Mouse (Mus musculus) left cerebral cortex, postnatal 10 days (tissue): ENCODE results near the gene Dock1. TPM values are rescaled to one million over a fixed set of nuclear protein-coding genes. Genes with fewer than 3 reads are reported as not detected.

Experiments used
- DNase-seq, 2 experiments: peaks; one replicate each; pipeline ENCODE4 v3.0.0; 2021 to 2022; ENCODE audit warnings: low spot score in 2 of 2, mixed read lengths in 1 of 2; ENCODE audit errors: extremely low spot score in 1 of 2
- intact Hi-C: fragments of 180-260 bp; cut with DNase I; formaldehyde crosslinking; loops from one replicate; pipeline ENCODE4 v1.15.1; 2025
- total RNA-seq, 2 experiments: library from RNA; stranded (reverse); gene quantifications; 2 replicates each; pipeline ENCODE4 v1.2.3; 2021

The Dock1 gene
- total RNA-seq, 2 experiments from 2014 or later, result 19.4 to 20.8 TPM

DNA sequence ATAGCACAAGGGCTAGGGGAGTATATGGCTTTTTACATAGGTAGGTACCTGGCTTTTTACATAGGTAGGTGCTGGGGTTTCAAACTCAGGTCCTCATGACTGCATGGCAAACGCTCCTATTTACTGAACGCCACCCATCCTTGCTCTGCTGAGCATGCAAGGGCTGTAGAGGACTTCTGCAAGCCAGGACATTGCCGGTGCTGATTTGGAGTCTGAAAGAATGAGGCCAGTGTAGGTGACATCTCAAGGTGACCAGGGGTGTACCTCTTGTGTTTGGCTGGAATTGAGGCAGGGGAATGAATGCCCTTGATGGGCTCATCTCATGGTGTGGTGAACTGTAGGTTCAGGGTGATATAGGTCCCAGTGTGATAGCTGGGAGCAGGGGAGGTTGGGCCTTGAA is 20.4 kb downstream of the Dock1 start:
- intact Hi-C loops, result no loop called here
- no peak for DNase-seq

DNA sequence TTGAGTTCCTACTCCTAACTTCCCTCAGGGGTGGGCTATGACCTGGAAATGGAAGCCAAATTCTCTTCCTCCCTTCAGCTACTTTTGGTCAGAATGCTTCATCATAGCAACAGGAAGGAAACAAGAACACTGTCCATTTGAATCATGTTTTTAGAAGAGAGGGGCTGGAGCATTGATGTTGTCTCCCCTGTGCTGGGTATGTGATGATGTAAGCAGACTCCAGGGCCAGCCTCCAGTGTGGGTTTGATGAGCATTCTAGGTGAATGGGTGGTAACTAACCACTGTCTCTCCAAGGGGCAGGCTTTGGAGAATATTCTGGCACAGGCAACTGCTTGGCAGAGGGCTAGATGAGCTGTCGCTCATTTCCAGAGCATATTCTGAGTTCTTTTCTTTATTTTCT is 22.9 kb downstream of the Dock1 start:
- no peak for DNase-seq
- intact Hi-C loops, result no loop called here

DNA sequence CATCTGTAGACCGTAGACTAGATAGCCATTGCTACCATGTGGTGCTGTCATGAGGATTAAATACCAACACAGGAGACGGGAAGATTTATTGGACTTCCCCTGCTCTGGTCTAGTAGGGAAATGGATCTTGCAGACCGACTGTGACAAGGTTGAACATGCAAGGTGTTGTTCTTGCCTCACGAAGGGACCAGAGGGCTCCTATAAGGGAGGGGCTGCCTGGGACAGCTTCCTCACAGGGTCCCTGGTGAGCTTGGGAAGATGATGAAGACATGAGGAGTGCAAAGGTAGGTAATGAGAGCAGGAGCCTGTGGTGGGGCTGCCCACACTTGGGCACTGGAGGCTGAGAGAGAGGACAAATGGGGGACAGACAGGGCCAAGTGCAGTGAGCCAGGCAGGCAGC is 25.0 kb downstream of the Dock1 start:
- intact Hi-C loops, result no loop called here
- no peak for DNase-seq

DNA sequence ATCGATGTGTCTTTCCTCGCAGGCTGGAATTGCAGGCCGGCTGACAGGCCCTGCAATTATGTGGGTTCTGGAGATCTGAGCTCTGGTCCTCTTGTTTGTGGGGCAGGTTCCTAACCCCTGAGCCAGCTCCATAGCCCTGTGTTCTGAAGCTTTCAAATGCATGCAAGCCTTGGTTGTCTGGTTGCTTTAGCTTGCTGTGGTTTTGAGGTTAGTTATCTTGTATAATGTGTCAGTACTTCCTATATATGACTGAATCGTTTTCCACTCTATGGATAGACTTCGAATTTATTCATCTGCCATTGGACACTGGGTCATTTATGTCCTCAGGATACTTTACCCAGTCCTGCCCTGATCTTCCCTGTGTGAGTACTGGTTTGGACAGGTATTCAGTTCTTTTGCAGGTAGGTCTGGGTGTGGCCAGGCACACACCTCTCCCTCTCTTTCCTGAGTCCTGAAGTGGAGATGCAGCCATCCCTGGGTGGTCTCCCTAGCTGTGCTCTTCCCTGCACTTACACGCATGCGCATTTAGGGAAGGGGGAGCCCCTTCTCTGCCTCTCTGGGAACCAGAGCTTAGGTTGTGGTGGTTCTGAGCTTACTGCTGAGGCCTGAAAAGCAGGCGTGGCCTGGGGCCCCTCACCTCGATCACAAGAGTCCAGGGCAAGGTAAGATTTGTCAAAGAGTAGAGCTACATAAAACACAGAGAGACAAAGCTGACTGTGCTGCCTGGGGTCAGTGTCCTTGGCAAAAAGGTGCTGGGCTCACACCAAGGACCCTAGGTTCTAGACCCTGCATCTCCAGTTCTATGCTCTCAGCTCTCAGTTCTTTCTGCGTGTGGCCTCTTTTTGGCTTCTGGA is 25.9 kb downstream of the Dock1 start:
- intact Hi-C loops, result no loop called here

DNA sequence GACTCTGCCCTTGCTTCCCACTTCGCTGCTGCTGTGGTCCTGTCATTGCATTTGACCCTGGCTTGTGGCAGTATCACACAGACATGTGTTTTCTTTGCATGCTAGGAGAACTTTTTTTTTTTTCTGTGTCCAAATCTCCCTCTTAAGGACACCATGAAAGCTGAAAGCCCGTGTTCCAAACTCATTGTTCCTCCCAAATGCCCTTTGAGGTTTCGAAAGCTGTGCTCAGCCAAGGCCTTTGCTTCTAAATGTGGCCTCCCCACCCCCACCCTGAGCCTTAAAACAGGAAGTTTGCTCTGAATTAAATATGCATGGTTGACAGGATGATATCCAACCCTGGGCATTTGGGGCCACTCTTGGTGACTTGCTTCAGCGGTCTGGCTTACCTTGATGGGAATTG is 27.0 kb downstream of the Dock1 start:
- no peak for DNase-seq
- intact Hi-C loops, result no loop called here

More for the DNA sequence above, 25.9 kb downstream of the Dock1 start:
- no peak for DNase-seq

DNA sequence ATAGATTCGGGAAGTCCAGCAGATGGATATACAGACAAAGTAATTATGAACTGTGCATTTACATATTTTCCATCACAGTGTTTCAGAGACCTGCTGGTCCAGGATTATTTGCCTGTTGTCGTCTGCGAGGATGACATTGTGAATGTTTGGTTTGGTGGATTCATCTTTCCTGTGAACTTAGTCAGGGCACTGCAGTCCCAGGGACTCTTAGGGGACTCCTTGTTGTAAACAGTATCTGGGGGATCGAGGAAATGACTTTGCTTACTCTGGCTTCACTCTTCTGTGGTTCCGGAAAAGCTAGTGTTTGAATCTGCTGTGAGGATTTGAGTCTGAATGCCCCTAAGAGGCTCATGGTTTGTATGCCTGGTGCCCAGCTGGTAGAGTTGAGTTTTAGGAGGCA is 27.8 kb downstream of the Dock1 start:
- no peak for DNase-seq

DNA sequence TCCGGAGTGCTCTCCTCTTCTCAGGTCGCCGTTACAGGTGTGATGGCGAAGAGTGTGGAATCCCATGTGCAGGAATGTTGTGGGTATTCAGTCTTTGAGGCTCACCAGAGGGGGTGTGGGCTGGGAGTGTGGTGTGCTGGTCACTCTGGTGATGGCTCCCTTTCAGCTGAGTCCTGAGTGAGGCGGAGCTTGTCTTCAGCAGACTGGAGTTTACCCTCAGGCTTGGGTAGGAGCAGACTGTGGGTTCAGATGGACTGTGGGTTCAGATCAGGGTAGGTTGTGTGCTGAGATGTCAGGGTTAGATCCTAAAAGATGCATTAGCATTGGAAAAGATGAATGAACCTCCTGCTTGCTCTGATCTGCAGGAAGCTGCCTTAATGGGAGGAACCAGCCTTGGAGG is 29.5 kb downstream of the Dock1 start:
- no peak for DNase-seq
- intact Hi-C loops, result no loop called here

More for the DNA sequence above, 27.8 kb downstream of the Dock1 start:
- intact Hi-C loops, result no loop called here

DNA sequence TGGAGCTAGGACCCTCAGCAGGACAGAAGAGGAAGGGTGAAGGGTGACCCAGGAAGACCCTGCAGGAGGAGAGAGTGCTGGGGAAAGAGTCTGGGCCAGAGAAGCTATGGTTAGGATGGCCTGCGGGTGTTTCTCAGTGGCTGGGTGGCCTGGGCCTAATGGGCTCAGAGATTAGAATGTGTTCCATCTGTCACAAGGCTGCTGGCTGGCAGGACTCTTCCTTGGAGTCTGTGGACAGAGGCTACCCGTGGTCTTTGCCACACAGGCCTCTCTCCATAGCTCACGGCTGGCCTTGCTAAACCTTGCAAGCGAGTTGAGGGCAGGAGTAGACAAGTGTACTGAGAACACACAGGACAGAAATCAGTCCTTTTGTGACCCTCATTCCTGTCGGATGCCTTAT is 32.0 kb downstream of the Dock1 start:
- intact Hi-C loops, result no loop called here
- no peak for DNase-seq

DNA sequence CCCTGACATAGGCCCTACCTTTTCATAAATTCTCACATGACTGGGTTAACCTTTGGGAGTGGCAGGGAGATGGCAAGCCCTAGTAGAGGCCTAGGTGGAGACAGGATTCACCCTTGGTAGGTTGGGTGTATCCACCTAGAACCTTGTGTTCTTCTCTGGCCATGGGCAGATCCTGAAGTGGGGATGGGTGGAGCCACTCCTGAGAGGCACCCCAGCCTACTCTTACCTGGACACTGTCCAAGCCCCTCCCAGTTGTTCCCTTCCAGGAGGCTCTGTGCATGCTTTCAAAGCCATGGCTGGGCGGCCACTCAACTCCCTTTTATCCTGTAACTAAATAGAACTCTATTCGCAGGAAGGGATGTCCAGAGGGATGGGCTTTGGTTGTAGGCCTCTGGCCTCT is 33.2 kb downstream of the Dock1 start:
- intact Hi-C loops, result no loop called here
- peak in 1 of 2 experiments; percentile 67 for DNase-seq

DNA sequence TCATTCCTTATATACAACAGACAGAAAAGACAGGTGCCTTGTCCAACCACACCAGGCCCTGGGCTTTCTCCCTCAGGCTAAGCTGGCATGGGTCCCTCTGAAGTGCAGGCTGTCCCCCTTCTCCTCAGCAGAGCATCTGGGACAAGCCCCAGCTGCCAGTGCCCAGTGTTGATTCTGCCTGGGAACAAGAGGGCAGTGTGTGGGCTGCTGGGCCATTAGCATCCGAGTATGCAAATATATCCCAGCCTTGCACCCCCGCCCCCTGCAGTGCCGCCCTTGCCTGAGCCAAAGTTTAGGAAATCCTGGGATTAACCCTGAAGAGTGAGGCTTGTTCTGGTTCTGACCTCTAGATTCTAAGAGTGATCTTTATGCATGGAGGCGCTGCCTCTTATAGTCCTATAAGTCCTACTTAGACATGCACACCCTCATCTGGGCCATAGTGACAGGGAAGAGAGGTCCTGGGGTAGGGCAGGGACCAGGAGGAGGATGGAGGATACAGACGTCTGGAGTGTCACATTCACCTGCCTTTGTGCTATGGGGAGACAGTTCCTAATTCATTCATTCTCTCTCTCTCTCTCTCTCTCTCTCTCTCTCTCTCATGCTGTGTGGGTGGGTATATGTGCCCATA is 38.9 kb downstream of the Dock1 start:
- peak; percentile 66 to 69 for DNase-seq
- intact Hi-C loops, result no loop called here

DNA sequence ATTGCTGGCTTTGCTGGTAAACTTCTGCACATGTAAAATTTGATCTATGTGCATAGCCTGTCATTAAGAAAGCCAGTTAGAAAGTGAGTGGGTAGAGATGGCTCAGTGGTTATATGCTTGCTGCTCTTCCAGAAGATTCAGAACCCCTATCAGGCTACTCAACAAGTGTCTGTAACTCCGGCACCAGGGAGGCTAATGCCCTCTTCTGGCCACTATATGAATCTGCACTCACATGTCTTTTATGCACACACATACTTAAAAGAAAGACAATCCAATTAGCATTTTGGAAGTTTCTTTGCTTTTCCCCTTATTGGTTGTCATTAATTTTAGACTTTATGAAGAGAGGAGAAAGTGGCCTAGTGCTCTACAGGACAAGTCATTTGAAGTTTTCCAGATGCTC is 41.1 kb downstream of the Dock1 start:
- intact Hi-C loops, result no loop called here
- DNase-seq, result no peak

DNA sequence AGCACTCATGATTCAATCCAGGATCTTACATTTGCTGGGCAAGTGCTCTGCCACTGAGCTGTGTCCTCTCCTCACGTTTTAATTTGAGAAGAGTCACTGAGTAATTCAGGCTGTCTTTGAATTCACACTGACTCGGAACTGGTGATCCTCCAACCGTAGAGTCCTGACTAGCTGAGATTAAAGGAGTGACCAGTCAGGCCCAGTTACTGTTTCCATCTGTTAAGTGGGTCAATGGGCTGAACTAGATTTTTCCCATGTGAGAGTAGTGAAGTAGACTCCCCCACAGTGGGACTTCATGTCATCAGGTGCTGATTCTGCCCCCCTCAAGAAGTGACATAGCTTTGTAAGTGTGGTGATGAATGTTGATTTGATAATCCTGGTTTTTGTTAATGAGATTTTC is 49.0 kb downstream of the Dock1 start:
- intact Hi-C loops, result no loop called here
- no peak for DNase-seq

DNA sequence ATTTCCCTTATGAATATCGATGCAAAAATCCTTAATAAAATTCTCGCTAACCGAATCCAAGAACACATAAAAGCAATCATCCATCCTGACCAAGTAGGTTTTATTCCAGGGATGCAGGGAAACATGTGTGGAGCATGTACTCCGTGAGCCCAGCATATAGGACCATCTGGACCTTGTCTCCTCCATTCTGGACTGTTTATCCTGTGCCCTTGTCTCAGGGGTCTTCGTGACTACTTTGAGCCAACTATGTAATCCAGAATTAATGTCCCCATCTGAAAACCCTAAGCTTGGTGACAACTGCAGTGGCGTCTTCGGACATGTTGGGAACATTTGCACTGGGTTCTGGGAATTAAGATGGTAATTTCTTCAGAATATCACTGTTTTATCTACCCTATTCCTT is 51.9 kb downstream of the Dock1 start:
- intact Hi-C loops, result no loop called here
- no peak for DNase-seq

DNA sequence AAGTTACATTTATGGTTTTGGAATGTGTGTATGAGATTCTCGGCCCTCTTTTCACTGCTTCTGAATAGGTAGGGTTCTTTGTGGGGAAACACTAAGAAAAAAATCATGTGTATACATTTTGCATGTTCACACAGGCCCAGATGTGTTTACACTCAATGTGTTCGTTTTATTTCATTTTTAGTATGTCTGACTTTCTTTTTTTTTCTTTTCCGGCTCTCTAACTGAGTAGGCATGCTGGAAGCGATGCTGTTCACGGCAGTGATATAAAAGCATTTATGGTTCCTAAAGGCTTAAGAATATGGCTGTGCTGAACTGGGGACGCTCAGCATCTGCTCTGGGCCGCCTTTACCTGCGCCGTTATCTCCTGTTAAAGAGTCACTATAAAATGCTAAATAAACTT is 52.5 kb downstream of the Dock1 start:
- intact Hi-C loops, result no loop called here
- no peak for DNase-seq

DNA sequence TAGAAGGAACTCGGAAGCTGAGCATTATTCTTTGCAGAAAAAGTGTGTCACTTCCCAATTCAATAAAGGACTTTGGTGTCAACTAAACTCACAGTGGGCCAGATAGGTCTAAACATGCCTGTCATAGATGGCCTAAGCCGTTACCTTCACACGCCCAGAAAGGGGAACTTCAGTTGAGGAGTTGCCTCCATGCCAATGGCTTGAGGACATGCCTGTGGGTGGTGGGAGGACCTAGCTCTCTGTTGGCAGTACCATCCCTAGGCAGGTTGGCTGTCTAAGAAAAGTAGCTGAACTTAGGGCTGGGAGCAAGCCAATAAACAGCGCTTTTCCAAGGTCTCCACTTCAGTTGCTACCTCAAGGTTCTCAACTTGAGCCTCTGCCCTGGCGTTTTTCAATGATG is 53.1 kb downstream of the Dock1 start:
- no peak for DNase-seq
- intact Hi-C loops, result no loop called here

DNA sequence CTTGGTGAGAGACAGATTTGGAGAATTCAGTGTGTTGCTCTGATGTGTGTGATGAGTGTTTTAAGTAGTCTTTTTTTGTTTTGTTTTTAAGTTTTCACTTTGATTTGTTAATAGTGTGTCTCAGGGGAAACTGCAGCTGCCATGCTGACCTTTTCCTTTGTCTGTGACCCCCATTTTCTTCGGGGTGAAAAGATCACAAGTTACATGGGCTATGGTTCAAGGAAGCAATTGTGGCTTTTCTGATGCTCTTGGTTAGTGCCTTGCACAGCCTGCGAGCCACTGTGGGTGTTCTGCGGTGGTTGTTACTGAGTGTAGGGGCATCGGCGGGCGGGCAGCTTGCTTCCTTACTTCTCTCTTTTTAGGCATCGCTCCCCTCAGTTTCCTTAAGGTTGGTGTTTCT is 54.4 kb downstream of the Dock1 start:
- no peak for DNase-seq
- intact Hi-C loops, result no loop called here

DNA sequence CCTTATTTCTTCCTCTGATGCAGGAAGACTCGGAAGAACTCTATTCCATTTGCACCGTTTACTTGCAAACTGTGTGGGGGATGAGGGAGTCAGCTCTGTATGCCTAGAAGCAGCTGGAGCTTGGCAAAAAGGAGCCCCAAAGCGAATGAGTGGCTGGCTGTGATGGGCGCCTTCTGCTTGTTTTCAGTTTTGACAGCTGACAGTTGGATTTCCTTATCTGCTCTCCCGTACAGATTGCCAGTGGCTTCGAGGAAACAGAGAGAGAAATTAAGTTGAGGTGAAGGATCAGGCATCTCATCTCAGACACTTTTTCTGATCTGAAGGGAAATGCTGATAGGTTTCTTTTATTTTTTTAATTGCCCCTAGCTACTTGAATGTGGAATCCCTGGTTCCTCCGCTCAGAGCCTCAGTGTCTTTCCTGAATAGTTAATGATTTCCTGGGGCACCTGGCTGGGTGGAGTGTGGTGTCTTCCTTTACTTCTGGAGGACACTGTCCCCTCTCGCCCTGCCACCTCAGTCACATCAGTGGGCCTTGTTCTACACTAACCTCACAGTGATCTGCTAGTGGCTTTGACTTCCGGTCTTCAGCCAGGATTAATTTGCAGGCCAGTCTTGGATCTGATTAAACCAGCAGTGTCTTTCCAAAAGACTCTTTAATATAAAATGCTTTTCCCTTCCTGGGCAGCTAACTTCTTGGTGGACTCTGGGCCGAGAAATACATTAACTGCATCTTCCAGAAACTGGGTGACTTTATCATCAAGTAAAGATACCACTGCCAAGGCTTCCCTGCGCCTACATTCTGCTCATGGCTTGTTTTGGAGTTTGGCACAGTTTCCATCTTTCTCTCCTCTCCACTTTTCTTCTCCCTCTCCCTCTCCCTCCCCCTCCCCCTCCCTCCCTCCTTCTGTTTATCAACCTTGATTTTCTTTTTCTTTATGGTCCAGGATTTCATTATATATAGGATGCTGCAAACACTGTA is 55.4 kb downstream of the Dock1 start:
- intact Hi-C loops, result no loop called here
- DNase-seq, result peak; percentile 45 to 68

DNA sequence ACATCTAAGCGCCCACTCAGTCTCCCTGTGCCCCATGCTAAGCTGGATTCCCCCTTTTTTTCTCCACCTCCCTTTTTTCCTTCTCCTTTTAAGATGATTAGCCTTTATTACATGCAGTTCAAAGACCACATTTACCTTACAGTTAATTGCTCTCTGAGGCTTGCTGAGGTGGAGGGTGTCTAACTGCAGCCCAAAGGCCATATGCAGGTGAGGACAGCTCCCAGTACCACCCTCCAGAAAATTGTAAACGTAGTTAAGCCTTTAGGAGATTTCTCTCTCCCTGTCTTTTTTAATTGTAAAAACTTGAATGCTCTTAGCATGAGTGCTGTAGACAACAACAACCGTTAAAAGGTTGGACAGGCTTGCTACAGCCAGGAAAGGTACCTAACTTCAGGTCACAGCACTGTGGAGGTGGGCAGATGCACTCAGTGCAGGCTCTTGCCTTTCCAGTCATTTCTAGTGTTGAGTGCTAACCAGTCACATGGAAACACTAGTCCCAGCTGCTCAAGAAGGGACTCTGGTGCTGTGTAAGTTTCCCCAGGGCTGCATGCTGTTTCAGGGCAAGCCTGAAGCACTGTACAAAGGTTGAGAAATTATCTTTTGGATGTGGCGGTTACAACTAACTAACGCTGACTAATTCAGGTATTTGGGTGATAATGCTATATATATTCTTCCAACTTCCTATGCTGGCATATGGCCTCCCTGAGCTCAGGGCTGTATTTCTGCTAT is 56.2 kb downstream of the Dock1 start:
- intact Hi-C loops, result no loop called here

DNA sequence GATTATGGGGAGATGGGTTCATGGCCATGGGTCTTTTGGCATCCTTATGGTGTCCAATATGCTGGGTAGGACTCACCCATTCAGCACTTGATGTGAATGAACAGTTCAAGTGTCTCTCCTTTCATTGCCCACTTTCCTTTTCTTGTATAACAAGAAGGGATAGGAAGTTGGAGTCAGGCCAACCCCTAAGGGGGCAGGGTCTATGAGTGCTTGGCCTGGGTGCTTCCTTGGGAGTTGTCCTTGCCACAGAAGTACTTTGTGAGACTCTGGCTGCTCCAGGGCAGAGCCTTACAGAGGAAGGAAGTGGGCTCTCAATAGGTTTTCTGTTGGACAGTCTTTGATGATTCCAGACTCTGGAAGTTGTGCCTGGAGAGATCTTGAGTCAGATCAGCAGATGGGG is 58.9 kb downstream of the Dock1 start:
- DNase-seq, result peak in 1 of 2 experiments; percentile 32
- intact Hi-C loops, result no loop called here

More for the DNA sequence above, 56.2 kb downstream of the Dock1 start:
- DNase-seq, result no peak
